Mouse (Mus musculus) lung, adult 10 weeks (tissue): ENCODE measurements around the gene Arhgef2. TPM values are rescaled to one million over a fixed set of nuclear protein-coding genes. Genes with fewer than 3 reads are reported as not detected.

Experiments
- polyA plus RNA-seq: library from polyadenylated mRNA; stranded (reverse); fragments of 350-450 nt; fragmentation: Illumina TruSeq; extraction: RNeasy Lipid Tissue Mini Kit (QIAGEN cat#74804); gene quantifications from one replicate; pipeline ENCODE4 v1.2.3, GENCODE M21; 2014; ENCODE audit warnings: low read depth, low replicate concordance; ENCODE audit not compliant: insufficient read depth

Gene Arhgef2
- polyA plus RNA-seq, result 52.8 TPM

DNA sequence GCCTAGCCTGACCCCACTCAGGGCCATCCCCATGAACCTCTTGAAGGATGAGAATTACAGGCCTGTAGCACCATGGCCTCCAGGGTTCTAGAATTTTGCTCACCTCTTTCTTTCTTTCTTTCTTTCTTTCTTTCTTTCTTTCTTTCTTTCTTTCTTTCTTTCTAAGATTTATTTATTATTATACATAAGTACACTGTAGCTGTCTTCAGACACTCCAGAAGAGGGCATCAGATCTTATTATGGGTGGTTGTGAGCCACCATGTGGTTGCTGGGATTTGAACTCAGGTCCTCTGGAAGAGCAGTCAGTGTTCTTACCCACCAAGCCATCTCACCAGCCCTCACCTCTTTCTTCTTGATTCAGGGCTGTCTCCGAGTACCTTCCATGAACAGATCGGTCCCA, at the start of gene Arhgef2:
TSS of gene Arhgef2 (plus strand) at position 301 of the 400 bp plus-strand sequence.

DNA sequence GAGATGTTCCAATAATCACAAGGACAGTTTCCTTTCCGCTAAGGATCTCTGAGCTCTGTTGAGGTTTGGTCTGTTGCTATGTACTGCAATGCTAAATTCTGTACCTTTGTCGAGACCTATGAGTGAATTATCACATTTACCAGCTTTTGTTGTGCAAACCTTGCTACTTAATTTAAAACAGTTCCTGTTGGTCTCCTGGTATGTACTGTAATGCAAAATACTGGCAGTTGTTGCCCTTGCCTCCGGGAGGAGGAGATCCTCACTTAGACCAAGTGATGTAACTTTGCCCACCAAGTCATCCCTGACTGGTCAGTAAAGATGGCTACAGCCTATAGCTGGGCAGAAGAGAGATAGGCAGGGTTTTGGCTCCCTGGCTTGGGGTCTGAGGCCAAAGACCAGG, 30.2 kb upstream of the Arhgef2 start, which contains the start of gene Ssr2:
TSS of gene Ssr2 (plus strand) at position 337 of the 400 bp plus-strand sequence.

DNA sequence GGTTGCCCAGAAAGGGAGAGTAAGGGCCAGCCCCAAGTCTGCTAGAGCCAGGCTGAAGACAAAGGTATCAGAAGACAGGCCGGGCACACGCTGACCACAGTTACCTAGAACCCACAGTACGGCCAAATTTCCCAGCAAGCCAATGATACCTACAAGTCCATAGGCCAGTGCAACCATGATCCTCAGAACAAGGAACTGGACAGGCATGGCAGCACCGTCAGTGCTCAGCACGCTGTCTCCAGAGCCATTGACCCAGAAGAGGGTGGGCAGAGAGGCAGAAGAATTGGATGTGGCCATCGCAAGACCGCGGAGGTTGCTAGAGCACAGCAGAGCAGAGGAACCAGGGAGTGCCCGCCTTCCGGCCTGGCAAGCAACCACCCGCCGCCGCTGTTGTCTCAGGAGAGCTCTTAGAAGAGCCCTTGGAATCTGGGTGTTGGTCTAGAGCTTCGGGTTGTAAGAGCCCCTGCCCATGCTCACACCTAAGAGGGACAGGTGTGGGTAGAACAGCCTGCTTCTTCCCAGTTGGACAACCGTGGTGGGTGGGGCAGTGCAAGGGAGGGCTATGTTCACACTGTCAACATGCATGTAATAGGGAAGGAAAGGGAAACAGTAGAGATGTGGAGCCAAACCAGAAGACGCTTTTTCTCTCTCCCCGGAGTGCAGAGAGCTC, 47.2 kb downstream of the Arhgef2 start, which contains the start of gene Rxfp4:
TSS of gene Rxfp4 (minus strand) at position 297 of the 670 bp plus-strand sequence.

DNA sequence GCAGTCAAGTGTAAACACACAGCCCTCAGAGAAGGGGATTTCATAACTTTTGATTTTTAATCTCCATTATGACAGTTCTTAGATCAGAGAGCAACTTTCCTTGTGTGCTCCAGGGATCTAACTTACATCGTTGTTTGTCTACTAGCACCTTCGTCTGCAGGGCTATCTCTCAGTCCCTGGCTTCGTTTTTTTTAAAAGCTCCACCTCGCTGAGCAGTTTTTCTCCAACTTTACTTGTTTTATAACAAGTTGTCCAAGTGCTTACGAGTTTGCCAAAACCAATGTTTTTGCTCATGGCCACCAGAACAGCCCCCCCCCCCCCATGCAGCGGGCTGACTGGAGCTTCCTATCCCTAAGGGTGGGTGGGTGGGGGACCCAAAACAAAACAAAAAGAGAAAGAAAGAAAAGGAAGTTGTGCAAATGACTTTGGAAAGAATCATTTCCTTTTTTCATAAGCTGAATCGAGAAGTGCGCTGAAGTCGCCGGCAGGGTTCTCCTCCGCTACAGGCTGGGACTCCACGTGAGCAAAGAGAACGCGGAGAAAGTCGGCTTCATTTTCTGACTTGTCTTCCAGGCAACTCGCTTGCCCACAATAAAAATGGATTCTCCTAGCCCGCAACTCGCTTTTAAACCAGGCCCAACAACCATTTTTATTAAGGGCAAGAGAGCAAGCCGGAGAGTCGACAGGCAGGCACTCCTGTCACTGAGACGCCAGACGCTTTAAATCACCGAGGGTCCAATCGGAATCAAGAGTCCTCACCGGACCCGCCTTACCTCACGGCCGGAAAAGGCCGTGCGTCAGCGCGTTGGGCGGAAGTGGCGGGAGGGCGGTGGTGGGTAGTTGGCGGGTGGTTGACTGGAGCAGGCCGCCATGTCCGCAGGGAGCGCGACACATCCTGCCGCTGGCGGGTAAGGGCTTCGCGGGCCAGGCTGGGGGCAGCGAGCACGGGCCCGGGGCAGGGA, 79.5 kb downstream of the Arhgef2 start, which contains the start of gene Khdc4:
TSS of gene Khdc4 (plus strand) at position 824 of the 962 bp plus-strand sequence.

Other genes with a start within 250 kb of the Arhgef2 start
- 9.4 TPM for gene Paqr6, start 241.4 kb upstream of the Arhgef2 start, polyA plus RNA-seq
- not detected for gene Bglap3, start 233.2 kb upstream of the Arhgef2 start, polyA plus RNA-seq
- gene Bglap2, start 227.3 kb upstream of the Arhgef2 start, polyA plus RNA-seq, result not detected
- not detected for gene Bglap, start 221.5 kb upstream of the Arhgef2 start, polyA plus RNA-seq
- gene Pmf1, start 195.6 kb upstream of the Arhgef2 start, polyA plus RNA-seq, result 13.1 TPM
- 8.3 TPM for gene Slc25a44, start 180.8 kb upstream of the Arhgef2 start, polyA plus RNA-seq
- 21.0 TPM for gene Sema4a, start 144.8 kb upstream of the Arhgef2 start, polyA plus RNA-seq
- gene Lmna, start 96.0 kb upstream of the Arhgef2 start, polyA plus RNA-seq, result 80.0 TPM
- gene Mex3a, start 73.6 kb upstream of the Arhgef2 start, polyA plus RNA-seq, result 0.32 TPM
- gene Rab25, start 57.7 kb upstream of the Arhgef2 start, polyA plus RNA-seq, result 43.8 TPM
- 142 TPM for gene Lamtor2, start 52.9 kb upstream of the Arhgef2 start, polyA plus RNA-seq
- 20.0 TPM for gene Ubqln4, start 52.2 kb upstream of the Arhgef2 start, polyA plus RNA-seq
- gene Ssr2, start 30.1 kb upstream of the Arhgef2 start, polyA plus RNA-seq, result 196 TPM
- not detected for gene Rxfp4, start 47.2 kb downstream of the Arhgef2 start, polyA plus RNA-seq
- gene Khdc4, start 79.8 kb downstream of the Arhgef2 start, polyA plus RNA-seq, result 17.8 TPM
- gene Rit1, start 110.9 kb downstream of the Arhgef2 start, polyA plus RNA-seq, result 70.5 TPM
- gene Syt11, start 169.2 kb downstream of the Arhgef2 start, polyA plus RNA-seq, result 6.0 TPM
- gene Gon4l, start 229.3 kb downstream of the Arhgef2 start, polyA plus RNA-seq, result 7.9 TPM